Mouse (Mus musculus): ENCODE data around the gene Itprid1. TPM values are rescaled to one million over a fixed set of nuclear protein-coding genes. Genes with fewer than 3 reads are reported as not detected.

Itprid1 gene
- polyA plus RNA-seq, 1 experiment from 2014 or later: 2.8 TPM

GRCm38 (mm10) chr6:55902329-55902605 is 65.6 kb downstream of the Itprid1 start:
- H3K4me3 ChIP-seq: no peak overlapping the region
- H3K4me1 ChIP-seq: peaks cover 9% of the 10 kb centered on the region
- H3K9me3 ChIP-seq: no peaks in the 10 kb centered on the region
- no peak; the same call in 1 of the 2 replicates for ATAC-seq (replicated peaks)
- peaks cover 3% of the 10 kb centered on the region; the same call in 1 of the 2 replicates for H3K27me3 ChIP-seq
- H3K27ac ChIP-seq (replicated peaks): no peak overlapping the region
- no peak overlapping the region for H3K9ac ChIP-seq (replicated peaks)
- no peak overlapping the region for H3K4me2 ChIP-seq (replicated peaks)
- H3K36me3 ChIP-seq: no peaks in the 10 kb centered on the region
- WGBS: 6% methylated on average over 1 of the region's 1 CpGs

- Histone ChIP-seq H3K36me3 (no peaks in the 10 kb centered on the region), H3K9ac (replicated peaks) (no peak overlapping the region), H3K4me2 (replicated peaks) (no peak overlapping the region), H3K27ac (replicated peaks) (peak overlapping the region; percentile 96), H3K4me3 (no peak overlapping the region), H3K4me1 (peaks cover 16% of the 10 kb centered on the region), H3K27me3 (no peaks in the 10 kb centered on the region), H3K9me3 (no peaks in the 10 kb centered on the region)
- WGBS: 92% methylated on average over 5 of the region's 5 CpGs
- ATAC-seq (replicated peaks): no peak
These were observed 82.5 kb downstream of the Itprid1 start for GRCm38 (mm10) chr6:55919206-55919605.

- Histone ChIP-seq H3K4me3 (no peak overlapping the region), H3K36me3 (no peaks in the 10 kb centered on the region), H3K27me3 (no peaks in the 10 kb centered on the region), H3K9ac (replicated peaks) (no peak overlapping the region), H3K9me3 (no peaks in the 10 kb centered on the region), H3K4me1 (peaks cover 16% of the 10 kb centered on the region), H3K4me2 (replicated peaks) (no peak overlapping the region), H3K27ac (replicated peaks) (peak overlapping the region; percentile 96)
- peak; percentile 93 for ATAC-seq (replicated peaks)
- 18% methylated on average over 3 of the region's 3 CpGs for WGBS
These were observed 83.6 kb downstream of the Itprid1 start for GRCm38 (mm10) chr6:55920282-55920720.

GRCm38 (mm10) chr6:55920866-55921630 is 84.4 kb downstream of the Itprid1 start:
- H3K36me3 ChIP-seq: no peaks in the 10 kb centered on the region
- H3K4me3 ChIP-seq: no peak overlapping the region
- H3K27ac ChIP-seq (replicated peaks): peak overlapping the region; percentile 96
- no peaks in the 10 kb centered on the region for H3K27me3 ChIP-seq
- WGBS: 39% methylated on average over 4 of the region's 4 CpGs
- no peaks in the 10 kb centered on the region for H3K9me3 ChIP-seq
- H3K4me2 ChIP-seq (replicated peaks): no peak overlapping the region
- peaks cover 16% of the 10 kb centered on the region for H3K4me1 ChIP-seq
- ATAC-seq (replicated peaks): peak; percentile 90
- H3K9ac ChIP-seq (replicated peaks): no peak overlapping the region

- no peaks in the 10 kb centered on the region for H3K36me3 ChIP-seq
- H3K27me3 ChIP-seq: no peaks in the 10 kb centered on the region
- H3K4me2 ChIP-seq (replicated peaks): no peak overlapping the region
- H3K9ac ChIP-seq (replicated peaks): no peak overlapping the region
- H3K27ac ChIP-seq (replicated peaks): no peak overlapping the region
- ATAC-seq (replicated peaks): no peak
- 78% methylated on average over 1 of the region's 1 CpGs for WGBS
- no peak overlapping the region for H3K4me3 ChIP-seq
- H3K9me3 ChIP-seq: no peaks in the 10 kb centered on the region
- no peaks in the 10 kb centered on the region for H3K4me1 ChIP-seq
These were observed 108.0 kb downstream of the Itprid1 start for GRCm38 (mm10) chr6:55944709-55945108.

GRCm38 (mm10) chr6:55950345-55951110 is 113.8 kb downstream of the Itprid1 start:
- no peaks in the 10 kb centered on the region for H3K27me3 ChIP-seq
- no peak overlapping the region for H3K27ac ChIP-seq (replicated peaks)
- no peaks in the 10 kb centered on the region for H3K4me1 ChIP-seq
- no peak overlapping the region for H3K4me2 ChIP-seq (replicated peaks)
- WGBS: 72% methylated on average over 8 of the region's 8 CpGs
- no peak overlapping the region for H3K9ac ChIP-seq (replicated peaks)
- no peaks in the 10 kb centered on the region for H3K36me3 ChIP-seq
- H3K9me3 ChIP-seq: no peaks in the 10 kb centered on the region
- no peak overlapping the region for H3K4me3 ChIP-seq
- peak; percentile 95 for ATAC-seq (replicated peaks)

- Histone ChIP-seq H3K4me3 (no peak overlapping the region), H3K9ac (replicated peaks) (no peak overlapping the region), H3K27me3 (no peaks in the 10 kb centered on the region), H3K4me1 (no peaks in the 10 kb centered on the region), H3K9me3 (no peaks in the 10 kb centered on the region), H3K36me3 (no peaks in the 10 kb centered on the region), H3K4me2 (replicated peaks) (no peak overlapping the region), H3K27ac (replicated peaks) (no peak overlapping the region)
- ATAC-seq (replicated peaks): peak; percentile 68
These were observed 136.3 kb downstream of the Itprid1 start for GRCm38 (mm10) chr6:55972998-55973397.

GRCm38 (mm10) chr6:55979766-55980165 is 143.1 kb downstream of the Itprid1 start:
- 83% methylated on average over 2 of the region's 2 CpGs for WGBS
- no peak overlapping the region for H3K9ac ChIP-seq (replicated peaks)

GRCm38 (mm10) chr6:56008711-56009110 is 172.0 kb downstream of the Itprid1 start:
- no peak overlapping the region for H3K4me2 ChIP-seq (replicated peaks)
- no peaks in the 10 kb centered on the region for H3K36me3 ChIP-seq
- H3K27ac ChIP-seq (replicated peaks): no peak overlapping the region
- H3K9ac ChIP-seq (replicated peaks): no peak overlapping the region
- H3K4me1 ChIP-seq: peaks cover 4% of the 10 kb centered on the region; the same call in 1 of the 2 replicates
- no peak for ATAC-seq (replicated peaks)
- H3K4me3 ChIP-seq: no peak overlapping the region
- H3K27me3 ChIP-seq: no peaks in the 10 kb centered on the region
- H3K9me3 ChIP-seq: no peaks in the 10 kb centered on the region
- 72% methylated on average over 4 of the region's 4 CpGs for WGBS

More at GRCm38 (mm10) chr6:55979766-55980165, 143.1 kb downstream of the Itprid1 start:
- no peak for ATAC-seq (replicated peaks)
- no peaks in the 10 kb centered on the region for H3K27me3 ChIP-seq
- no peaks in the 10 kb centered on the region for H3K4me1 ChIP-seq
- H3K27ac ChIP-seq (replicated peaks): no peak overlapping the region
- H3K36me3 ChIP-seq: no peaks in the 10 kb centered on the region
- no peak overlapping the region for H3K4me3 ChIP-seq
- no peak overlapping the region for H3K4me2 ChIP-seq (replicated peaks)
- H3K9me3 ChIP-seq: no peaks in the 10 kb centered on the region

- Histone ChIP-seq H3K27ac (replicated peaks) (no peak overlapping the region), H3K4me3 (no peak overlapping the region), H3K4me1 (peaks cover 6% of the 10 kb centered on the region), H3K9ac (replicated peaks) (no peak overlapping the region), H3K4me2 (replicated peaks) (no peak overlapping the region), H3K27me3 (no peaks in the 10 kb centered on the region), H3K36me3 (no peaks in the 10 kb centered on the region), H3K9me3 (no peaks in the 10 kb centered on the region)
- ATAC-seq (replicated peaks): peak; percentile 60; the same call in 1 of the 2 replicates
- 56% methylated on average over 5 of the region's 5 CpGs for WGBS
These were observed 175.7 kb downstream of the Itprid1 start for GRCm38 (mm10) chr6:56012384-56012783.

GRCm38 (mm10) chr6:56017291-56017994 is 180.7 kb downstream of the Itprid1 start, which contains the start of gene Ppp1r17:
TSS of gene Ppp1r17 (plus strand) at chr6:56017497.
- WGBS: 62% methylated on average over 16 of the region's 16 CpGs
- peak; percentile 88 for ATAC-seq (replicated peaks)

GRCm38 (mm10) chr6:56019632-56020031 is 182.9 kb downstream of the Itprid1 start:
- 54% methylated on average over 2 of the region's 2 CpGs for WGBS
- Histone ChIP-seq H3K27ac (replicated peaks) (no peak overlapping the region), H3K27me3 (no peaks in the 10 kb centered on the region), H3K36me3 (no peaks in the 10 kb centered on the region), H3K4me2 (replicated peaks) (no peak overlapping the region), H3K9me3 (no peaks in the 10 kb centered on the region), H3K4me1 (peaks cover 6% of the 10 kb centered on the region; the same call in 1 of the 2 replicates), H3K9ac (replicated peaks) (no peak overlapping the region), H3K4me3 (no peak overlapping the region)
- ATAC-seq (replicated peaks): no peak

More at GRCm38 (mm10) chr6:56017291-56017994, 180.7 kb downstream of the Itprid1 start, which contains the start of gene Ppp1r17:
- Histone ChIP-seq H3K36me3 (no peaks in the 10 kb centered on the region), H3K4me3 (no peak within 1 kb of the TSS), H3K9ac (replicated peaks) (no peak within 1 kb of the TSS), H3K4me2 (replicated peaks) (no peak within 1 kb of the TSS), H3K27me3 (no peaks in the 10 kb centered on the region), H3K9me3 (no peaks in the 10 kb centered on the region), H3K27ac (replicated peaks) (no peak within 1 kb of the TSS), H3K4me1 (peaks cover 8% of the 10 kb centered on the region)
